Mouse (Mus musculus): ENCODE measurements around the gene Zfp775.

Zfp775 gene

GRCm38 (mm10) chr6:48669446-48669969 is 67.6 kb downstream of the Zfp775 start:
- DNase-seq (ENCODE audit: extremely low spot score, low read depth, low spot score) = no peak
